Mouse (Mus musculus) c-Kit-positive CD71-negative TER-119-negative erythroid progenitor cells, embryonic 14.5 days (primary cell): ENCODE results near the gene Gm29609.
"Not testable (repeated sequence)": the region's sequence is repeated elsewhere in the genome, so short reads cannot be mapped to it uniquely, and the experiment has no call there.

ENCODE experiments used
- DNase-seq: peaks from one replicate; pipeline ENCODE4 v3.0.0-alpha.2; 2013; ENCODE audit warnings: low read depth

Gm29609 gene

GRCm38 (mm10) chr5:31179766-31180630 is at the start of gene Gm29609, which contains the start of gene Gtf3c2:
Gm29609 (minus strand) TSS chr5:31179911.
Gtf3c2 (minus strand) TSS chr5:31180144.
- DNase-seq: peak; percentile 96

DNA sequence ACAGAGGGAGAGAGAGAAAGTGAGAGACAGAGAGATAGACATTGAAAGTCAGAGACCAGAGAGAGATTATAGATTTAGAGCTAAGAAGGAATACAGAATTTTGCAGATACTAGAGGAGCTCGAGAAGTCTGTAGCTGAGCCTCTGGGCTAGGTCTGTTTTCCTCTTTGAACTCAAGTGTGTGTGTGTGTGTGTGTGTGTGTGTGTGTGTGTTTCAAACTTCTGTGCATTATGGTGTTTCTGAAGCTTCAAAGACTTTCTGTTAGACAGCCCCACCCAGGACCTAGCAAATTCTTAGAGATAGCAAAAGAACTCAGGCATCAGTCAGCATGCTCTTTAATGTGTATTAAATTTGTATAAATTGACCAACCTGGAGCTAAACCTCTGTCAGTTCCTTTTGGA is 46.9 kb upstream of the Gm29609 start:
- DNase-seq: no peak

DNA sequence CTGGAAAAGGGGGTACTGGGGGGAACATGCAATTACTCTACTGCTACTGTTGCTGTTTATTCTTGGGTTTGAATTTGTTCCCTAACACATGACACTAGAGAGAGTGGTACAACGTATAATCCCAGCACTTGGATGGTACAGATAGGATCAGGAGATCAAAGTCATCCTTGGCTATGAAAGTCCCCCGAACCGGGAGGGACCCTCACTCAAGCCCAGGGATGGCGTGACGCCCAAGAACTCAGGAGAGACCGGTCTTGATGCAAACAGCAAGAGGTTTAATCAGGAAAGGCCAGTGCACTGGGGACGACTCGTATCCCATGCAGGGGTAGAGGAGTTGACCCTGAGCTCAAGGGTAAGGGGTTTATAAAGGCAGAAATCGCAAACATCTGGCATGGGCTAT is 43.0 kb upstream of the Gm29609 start:
- no peak for DNase-seq

GRCm38 (mm10) chr5:31221304-31221945 is 41.7 kb upstream of the Gm29609 start:
- DNase-seq: peak; percentile 51

DNA sequence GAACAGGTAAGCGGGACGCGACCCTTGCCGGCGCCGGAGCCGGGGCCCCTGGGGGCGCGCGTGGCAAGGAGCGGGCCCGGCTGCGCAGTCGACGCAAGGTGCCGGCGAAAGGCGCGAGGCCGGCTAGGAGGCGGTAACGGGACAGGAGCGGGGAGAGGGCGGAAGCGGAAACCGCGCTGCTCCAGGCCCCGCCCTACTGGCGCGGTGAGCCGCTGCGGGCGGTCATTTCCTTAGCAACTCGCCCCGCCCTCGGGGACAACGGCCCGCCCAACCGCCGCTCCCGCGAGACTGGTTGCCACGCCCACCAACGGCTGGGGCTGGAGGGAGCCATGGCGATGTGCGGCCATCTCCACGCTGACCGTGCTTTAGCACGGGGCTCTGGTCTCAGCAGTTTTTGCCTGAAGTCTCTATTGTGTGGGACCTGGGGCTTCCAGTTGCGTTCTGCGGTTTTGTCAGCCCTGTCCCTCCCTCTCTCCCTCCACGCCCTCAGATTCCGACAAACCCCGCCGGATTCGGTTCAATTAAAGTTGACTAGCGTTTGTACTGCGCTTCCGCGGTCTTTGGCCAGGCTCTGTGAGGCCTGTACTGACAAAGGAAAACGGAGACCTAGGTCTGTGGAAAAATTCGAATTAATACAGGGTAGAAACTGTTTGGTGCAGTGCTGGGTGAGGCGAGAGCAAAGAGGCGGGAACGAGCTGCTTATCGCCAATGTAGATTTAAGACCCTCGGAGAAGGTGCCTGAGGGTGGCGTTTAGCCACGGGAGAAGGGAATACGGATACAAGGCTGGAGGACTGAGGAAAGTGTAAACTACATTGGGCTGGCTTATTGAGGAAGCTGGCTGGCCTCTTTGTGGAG is 41.0 kb upstream of the Gm29609 start, which contains the start of gene Ppm1g:
TSS of gene Ppm1g (minus strand) at position 240 of the 856 bp plus-strand sequence.
- DNase-seq: peak; percentile 87

GRCm38 (mm10) chr5:31219911-31220447 is 40.3 kb upstream of the Gm29609 start:
- DNase-seq: peak; percentile 30

- DNase-seq: no peak
Observed at GRCm38 (mm10) chr5:31219474-31219873, 39.8 kb upstream of the Gm29609 start.

DNA sequence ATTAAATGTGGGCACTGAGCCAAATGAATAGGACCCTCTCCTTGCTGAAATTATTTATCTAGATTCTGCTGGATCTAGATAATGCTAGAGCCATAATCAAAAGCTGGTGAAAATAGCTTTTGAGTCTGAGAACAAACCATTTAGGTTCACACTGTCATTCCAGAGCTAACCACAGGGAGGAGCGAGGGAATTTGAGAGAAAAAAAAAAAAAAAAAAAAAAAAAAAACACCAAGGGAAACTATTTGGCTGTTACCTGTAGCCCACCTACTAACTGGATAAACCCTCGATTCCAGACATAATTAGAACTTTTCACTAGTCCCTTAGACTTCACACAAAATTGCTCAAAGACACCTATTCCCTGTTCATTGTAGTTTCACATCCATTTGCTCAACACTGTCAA is 39.4 kb upstream of the Gm29609 start:
- peak; percentile 49 for DNase-seq

DNA sequence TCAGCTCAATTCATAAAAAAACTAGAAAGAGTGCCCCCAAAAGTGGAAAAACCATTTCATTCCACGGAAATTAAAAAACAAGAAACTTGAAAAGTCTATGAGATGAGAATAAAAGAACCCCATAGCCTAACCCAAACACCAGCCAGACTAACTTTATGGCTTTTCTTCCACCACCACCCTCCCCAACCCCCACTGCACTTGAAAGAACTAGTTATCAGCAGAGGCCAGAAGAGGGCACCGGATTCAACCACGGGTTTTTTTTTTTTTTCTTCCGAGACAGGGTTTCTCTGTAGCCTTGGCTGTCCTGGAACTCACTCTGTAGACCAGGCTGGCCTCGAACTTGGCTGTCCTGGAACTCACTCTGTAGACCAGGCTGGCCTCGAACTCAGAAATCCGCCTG is 38.6 kb upstream of the Gm29609 start:
- no peak for DNase-seq

- DNase-seq: not testable (repeated sequence)
Observed at GRCm38 (mm10) chr5:31216554-31216953, 36.8 kb upstream of the Gm29609 start.

DNA sequence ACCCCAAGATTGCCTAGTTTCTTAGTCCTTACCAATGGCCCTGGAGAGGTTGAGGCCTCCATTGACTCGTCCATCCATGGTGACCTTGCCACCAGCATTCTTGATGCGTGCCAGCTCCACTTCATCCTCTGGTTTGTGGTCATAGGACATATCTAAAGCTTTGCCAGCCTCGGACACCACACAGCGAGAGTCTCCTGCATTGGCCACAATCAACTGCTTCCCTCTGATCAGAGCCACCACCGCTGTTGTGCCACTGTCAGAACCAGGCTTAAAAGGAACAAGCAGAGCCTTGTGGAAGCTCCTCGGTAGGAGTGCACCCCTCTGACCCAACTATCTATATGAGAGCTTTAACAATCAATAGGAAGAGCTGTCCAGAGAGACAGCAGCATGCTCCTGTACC is 24.7 kb upstream of the Gm29609 start:
- no peak for DNase-seq

DNA sequence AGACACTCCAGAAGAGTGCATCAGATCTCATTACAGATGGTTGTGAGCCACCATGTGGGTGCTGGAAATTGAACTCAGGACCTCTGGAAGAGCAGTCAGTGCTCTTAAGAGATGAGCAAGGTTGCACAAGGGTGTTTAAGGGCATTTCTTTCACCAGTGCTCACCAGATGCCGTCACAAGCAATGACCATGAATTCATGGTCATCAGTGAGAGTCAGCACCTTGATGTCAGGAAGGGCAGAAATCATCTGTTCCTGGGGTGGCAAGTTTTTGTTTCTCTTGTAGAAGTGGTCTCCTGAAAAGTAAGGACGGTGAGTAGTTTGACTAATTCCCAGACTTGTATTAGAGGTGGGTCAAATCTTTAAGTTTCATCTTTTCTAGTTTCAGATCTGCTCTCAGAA is 24.2 kb upstream of the Gm29609 start:
- DNase-seq: no peak

GRCm38 (mm10) chr5:31202933-31203332 is 23.2 kb upstream of the Gm29609 start:
- no peak for DNase-seq

DNA sequence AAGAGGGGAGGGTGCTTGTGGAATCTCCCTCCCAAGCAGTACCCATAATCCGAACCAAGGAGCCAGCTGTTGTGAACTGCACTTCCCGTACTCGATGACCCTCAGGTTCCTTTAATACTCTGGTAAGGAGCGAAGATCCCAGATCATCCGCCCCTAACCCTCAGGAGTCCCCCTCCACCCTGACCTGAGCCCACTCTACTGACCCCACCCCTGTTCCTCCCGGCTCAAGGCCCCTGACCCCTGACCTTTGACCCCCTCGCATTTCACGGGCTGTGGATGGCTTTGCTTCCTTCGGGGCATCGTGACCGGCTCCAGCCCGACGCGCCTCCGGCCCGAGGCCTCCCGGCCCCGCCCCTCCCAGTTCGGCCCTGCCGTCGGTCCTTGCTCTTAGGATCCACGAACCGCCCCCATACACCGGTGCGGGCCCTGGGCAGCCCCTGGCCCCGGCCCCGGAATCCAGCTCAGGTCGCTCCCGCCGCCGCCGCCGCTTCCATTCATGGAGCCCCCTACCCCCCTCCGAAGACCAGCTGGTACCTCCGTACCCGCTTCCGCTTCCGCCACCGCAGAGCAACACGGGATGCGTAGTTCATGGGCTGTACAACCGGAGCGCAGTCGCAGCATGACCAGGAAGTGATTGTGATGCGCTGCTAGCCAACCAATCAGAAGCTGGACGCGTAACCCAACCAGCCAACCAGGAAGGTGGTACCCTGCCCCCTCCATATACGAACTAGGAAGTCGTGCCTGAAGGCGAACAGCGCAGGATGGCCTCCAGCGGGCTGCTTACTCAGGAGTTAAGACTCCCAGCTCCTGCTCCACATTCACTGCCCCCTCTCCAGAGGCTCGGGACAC is 22.3 kb upstream of the Gm29609 start, which contains the start of gene Zfp513:
TSS of gene Zfp513 (minus strand) at position 562 of the 849 bp plus-strand sequence.
- DNase-seq: peak; percentile 94

DNA sequence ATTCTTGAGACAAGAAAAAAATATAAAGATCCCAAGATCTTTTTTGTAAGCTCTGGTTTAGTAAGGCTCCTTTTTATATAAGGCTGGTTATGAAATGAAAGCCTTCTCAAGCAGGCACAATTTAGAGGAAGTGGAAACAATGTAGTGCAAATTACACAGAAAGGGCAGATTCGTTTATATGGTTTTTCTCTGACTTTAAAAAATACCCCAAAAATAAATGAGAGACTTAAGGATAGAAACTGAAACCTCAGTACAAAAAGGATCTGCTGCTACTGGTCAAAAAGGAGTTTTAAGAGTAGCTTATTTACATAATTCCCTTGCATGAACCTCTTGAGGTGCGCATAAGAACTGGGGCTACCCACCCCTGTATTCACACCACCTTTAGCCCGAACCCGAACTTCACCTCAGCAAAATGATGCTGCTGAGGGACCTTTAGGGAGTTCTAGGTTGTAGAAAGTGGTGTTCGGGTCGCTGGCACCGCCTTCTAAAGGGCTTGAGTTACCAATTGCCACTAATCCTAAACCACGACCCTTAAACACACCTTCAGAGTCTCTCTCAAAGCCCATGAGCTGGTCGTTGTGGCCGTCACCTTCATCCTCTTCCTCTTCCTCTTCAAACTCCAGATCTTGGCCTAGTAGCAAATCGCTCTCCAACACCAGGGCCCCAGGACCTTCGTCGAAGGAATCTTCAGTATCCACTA is 21.5 kb upstream of the Gm29609 start:
- DNase-seq: no peak

- DNase-seq: no peak
Observed at GRCm38 (mm10) chr5:31200327-31200768, 20.6 kb upstream of the Gm29609 start.

DNA sequence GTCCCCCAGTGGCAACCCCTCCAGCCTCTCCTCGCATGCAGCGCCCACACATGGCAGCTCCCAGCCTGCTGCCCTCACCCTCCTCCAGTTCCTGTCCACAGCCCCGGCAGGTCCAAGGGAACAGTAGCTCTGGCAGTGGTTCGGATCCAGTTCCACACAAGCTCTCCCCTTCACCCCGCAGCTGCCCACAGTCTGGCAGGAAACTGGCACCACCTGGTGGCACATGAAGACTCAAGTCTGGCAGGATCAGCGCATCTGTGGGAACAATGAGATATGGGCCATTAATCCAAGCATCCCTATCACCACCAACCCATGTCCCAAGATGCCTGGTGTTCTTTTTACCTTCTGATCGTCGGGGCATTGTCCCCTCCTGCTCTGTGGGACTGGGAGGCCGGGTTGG is 20.2 kb upstream of the Gm29609 start:
- no peak for DNase-seq

GRCm38 (mm10) chr5:31199321-31199892 is 19.7 kb upstream of the Gm29609 start:
- no peak for DNase-seq

- DNase-seq: no peak
Observed at GRCm38 (mm10) chr5:31198616-31199320, 19.1 kb upstream of the Gm29609 start.
